Mouse (Mus musculus): Measurements from ENCODE around the gene Tradd.

DNA sequence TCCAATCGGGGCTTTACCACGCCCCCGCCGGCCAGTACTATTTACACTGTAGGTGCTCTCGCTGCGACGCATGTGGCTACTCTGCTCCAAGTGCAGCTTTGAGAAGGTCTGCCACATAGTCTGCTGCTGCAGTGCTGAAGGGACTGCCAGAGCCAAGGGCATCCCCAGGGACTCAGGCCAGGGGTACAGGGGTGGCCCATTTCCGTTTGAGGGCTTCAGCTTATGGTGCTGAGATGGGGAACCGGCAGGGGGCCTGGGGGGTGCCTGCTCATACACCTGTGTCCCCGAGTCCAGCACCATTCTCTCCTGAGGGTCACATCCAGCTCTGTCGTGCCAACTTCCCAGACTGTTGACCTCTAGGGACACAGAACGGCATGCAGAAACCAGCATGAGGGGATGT, 21.1 kb upstream of the Tradd start:
- TF ChIP-seq CTCF (conservative IDR thresholded peaks at IDR 0.05; ENCODE audit: low read length) (no peak), POU5F1 (IDR thresholded peaks at IDR 0.05; ENCODE audit: borderline replicate concordance, low read length) (no peak), NANOG (IDR thresholded peaks at IDR 0.05; ENCODE audit: borderline replicate concordance, low read length) (no peak)
